Mouse (Mus musculus) erythroid progenitor cell, adult 5-6 weeks (primary cell): ENCODE results near the gene Pramef17. TPM values are rescaled to one million over a fixed set of nuclear protein-coding genes. Genes with fewer than 3 reads are reported as not detected.
"Not testable (repeated sequence)": the region's sequence is repeated elsewhere in the genome, so short reads cannot be mapped to it uniquely, and the experiment has no call there.

ENCODE experiments used
- ATAC-seq: replicated peaks from 2 replicates; pipeline ENCODE4 v1.8.0; 2016; ENCODE audit warnings: moderate number of reproducible peaks, mild to moderate bottlenecking, moderate TSS enrichment, inconsistent platforms; ENCODE audit not compliant: poor library complexity, low FRiP score, severe bottlenecking
- total RNA-seq, 2 experiments: library from RNA; stranded (forward) in 1 of 2; stranded (reverse) in 1 of 2; fragments of 150-400 nt in 1 of 2; fragments of 186-747, 209-891 nt in 1 of 2; gene quantifications; 2 replicates each; pipeline versions ENCODE4 v1.2.3 to v1.2.4; 2015 to 2017; ENCODE audit warnings: low replicate concordance in 2 of 2

The Pramef17 gene
- total RNA-seq (2015; ENCODE audit: low replicate concordance) (not detected in 2 replicates), total RNA-seq (2017; ENCODE audit: low replicate concordance) (not detected in 2 replicates)

DNA sequence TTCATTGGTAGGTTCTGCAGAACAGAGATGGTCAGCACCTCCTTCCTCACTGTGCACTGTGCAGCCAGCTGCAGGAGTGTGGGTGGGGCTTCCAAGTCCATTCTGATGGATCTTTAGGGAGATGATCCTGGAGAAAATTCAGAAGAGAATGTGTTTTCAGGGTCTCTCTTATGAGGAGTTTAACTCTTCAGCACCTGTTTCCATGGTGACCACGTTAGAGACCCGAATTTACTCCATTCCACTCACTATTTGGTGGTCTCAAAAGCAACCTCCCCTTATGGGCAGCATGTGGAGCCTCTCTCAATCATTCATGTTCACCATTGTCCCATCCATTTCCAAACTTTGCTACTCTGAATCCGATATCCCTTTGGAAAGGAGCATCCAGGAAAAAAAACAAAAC is at the start of gene Pramef17:
Gene Pramef17, minus strand, starts transcription at position 101 of the 400 bp plus-strand sequence.
- not testable (repeated sequence) for ATAC-seq

DNA sequence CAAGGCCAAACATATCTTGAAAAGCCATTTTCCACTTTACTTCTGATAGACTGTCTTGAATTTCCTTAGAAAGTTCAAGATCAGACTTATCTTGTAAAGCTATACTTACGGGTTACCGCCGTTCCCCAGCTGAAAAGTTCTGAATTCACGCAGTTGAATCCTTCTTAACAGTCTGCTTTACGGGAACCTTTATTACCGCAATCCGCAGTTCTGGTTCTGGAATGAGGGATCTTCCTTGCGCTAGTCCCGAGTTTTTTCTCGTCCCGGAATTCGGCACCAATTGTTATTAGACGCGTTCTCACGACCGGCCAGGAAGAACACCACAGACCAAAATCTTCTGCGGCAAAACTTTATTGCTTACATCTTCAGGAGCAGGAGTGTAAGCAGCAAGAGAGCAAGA is 6.0 kb downstream of the Pramef17 start:
- not testable (repeated sequence) for ATAC-seq

DNA sequence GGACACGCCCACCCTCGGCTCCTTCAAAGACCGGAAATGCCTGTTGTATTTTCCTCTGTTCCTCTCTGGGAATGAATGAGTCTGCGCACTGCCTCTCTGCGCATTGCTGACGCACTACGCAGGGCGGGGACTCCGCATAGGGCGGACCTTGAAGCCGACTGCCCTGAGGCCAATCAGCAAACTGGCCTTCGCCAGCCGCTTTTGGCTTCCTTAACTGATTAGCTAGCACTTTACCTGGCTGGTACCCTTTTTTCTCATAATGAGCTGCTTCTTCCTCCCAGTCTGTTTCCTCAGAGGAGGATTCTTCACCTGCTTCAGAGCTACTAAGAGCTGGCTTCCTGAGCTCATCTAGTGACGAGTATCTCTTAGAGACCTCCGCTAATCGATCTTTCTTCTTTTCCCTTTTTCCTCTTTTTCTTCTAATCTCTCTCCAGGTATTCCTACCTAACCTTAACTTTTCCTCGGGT is 6.7 kb downstream of the Pramef17 start:
- ATAC-seq: not testable (repeated sequence)

DNA sequence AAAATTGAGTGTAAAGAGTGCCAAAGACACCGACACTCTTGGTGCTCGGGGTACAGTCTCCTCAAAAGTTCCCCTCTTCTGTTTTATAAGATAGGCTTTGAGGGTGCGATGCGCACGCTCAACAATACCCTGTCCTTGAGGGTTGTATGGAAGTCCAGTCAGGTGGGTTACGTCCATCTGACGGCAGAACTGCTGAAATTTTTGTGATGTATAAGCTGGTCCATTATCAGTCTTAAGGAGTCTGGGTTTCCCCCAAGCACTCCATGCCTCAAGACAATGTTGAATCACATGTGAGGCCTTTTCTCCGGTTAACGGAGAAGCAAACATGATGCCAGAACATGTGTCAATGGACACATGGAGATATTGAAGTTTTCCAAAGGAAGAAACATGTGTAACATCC is 8.4 kb downstream of the Pramef17 start:
- ATAC-seq: not testable (repeated sequence)

DNA sequence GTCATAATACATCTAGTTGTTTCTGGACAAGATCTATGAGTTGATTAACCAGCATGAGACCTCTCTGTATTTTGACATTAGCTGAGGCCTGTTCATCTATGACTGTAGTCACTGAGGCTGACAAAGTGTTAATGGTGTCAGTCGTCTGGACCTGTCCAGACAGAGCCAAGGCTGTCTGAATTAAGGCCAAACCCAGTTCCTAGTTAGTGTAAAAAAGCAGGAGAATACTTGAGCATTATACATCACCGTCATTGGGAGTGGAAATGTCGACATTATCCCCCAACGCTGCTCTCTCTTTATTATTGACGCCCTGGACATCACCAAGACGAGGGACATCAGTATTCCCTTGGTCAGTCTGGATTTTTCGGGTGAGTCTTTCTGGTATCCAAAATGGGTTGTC is 9.0 kb downstream of the Pramef17 start:
- ATAC-seq: not testable (repeated sequence)

DNA sequence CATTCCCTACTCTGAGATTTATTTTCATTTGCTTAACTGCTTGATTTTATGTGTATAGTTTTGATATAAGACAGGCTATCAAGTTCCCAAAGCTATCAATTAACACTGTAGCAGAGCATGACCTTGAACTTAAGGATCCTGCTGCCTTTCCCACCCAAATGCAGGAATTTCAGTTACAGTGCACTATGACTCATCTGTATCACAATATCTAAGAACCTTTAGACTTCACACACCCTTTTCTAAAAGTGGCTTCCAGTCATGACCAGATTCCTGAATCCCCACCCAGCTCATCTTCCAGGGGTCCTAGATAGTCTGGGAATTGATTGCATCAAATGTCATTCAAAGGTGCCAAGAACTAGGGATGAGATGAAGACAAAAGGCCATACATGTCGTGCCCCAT is 10.7 kb downstream of the Pramef17 start:
- not testable (repeated sequence) for ATAC-seq

DNA sequence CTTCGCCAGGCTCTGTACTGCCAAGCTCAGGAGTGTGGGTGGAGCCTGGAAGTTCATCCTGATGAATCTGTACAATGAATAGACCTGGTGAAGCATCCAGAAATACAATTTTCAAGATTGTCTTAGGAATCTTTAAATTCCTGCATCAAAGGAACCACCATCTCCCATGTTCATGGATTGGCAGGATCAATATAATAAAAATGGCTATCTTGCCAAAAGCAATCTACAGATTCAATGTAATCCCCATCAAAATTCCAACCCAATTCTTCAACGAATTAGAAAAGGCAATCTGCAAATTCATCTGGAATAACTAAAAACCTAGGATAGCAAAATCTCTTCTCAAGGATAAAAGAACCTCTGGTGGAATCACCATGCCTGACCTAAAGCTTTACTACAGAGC is 27.3 kb downstream of the Pramef17 start, which contains the start of gene Gm13101:
Gene Gm13101, minus strand, starts transcription at position 101 of the 400 bp plus-strand sequence.
- ATAC-seq: not testable (repeated sequence)

DNA sequence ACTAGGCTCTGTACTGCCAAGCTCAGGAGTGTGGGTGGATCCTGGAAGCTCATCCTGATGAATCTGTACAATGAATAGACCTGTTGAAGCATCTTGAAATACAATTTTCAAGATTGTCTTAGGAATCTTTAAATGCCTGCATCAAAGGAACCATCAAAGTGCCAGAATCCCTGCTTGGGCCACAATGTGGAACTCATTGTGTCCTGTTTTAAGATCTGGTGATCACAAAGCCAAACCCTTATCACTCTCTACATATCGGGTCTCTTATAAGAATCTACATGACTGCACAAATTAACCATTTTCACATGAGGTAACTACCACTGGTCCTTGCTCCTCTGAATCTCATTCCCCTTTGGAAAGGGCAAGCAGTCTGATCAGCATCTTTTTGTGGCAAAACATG is 43.3 kb downstream of the Pramef17 start, which contains the start of gene Pramef25:
Gene Pramef25, minus strand, starts transcription at position 101 of the 400 bp plus-strand sequence.
- not testable (repeated sequence) for ATAC-seq

Other genes starting within 250 kb of the Pramef17 start
- gene Gm13023, start 205.0 kb downstream of the Pramef17 start, total RNA-seq (2015; ENCODE audit: low replicate concordance): not detected in 2 replicates
- gene Gm13023, start 205.0 kb downstream of the Pramef17 start, total RNA-seq (2017; ENCODE audit: low replicate concordance): not detected in 2 replicates
- gene Gm13084, start 178.3 kb downstream of the Pramef17 start, total RNA-seq (2015; ENCODE audit: low replicate concordance): not detected in 2 replicates
- not detected in 2 replicates for gene Gm13084, start 178.3 kb downstream of the Pramef17 start, total RNA-seq (2017; ENCODE audit: low replicate concordance)
- gene Gm13103, start 147.9 kb downstream of the Pramef17 start, total RNA-seq (2015; ENCODE audit: low replicate concordance): not detected in 2 replicates
- gene Gm13103, start 147.9 kb downstream of the Pramef17 start, total RNA-seq (2017; ENCODE audit: low replicate concordance): not detected in 2 replicates
- gene Pramef6, start 94.0 kb downstream of the Pramef17 start, total RNA-seq (2015; ENCODE audit: low replicate concordance): not detected in 2 replicates
- not detected in 2 replicates for gene Pramef6, start 94.0 kb downstream of the Pramef17 start, total RNA-seq (2017; ENCODE audit: low replicate concordance)
- gene Pramef25, start 43.4 kb downstream of the Pramef17 start, total RNA-seq (2015; ENCODE audit: low replicate concordance): not detected in 2 replicates
- not detected in 2 replicates for gene Pramef25, start 43.4 kb downstream of the Pramef17 start, total RNA-seq (2017; ENCODE audit: low replicate concordance)
- not detected in 2 replicates for gene Gm13101, start 27.4 kb downstream of the Pramef17 start, total RNA-seq (2015; ENCODE audit: low replicate concordance)
- not detected in 2 replicates for gene Gm13101, start 27.4 kb downstream of the Pramef17 start, total RNA-seq (2017; ENCODE audit: low replicate concordance)
- not detected in 2 replicates for gene Pramel4, start 64.8 kb upstream of the Pramef17 start, total RNA-seq (2015; ENCODE audit: low replicate concordance)
- gene Pramel4, start 64.8 kb upstream of the Pramef17 start, total RNA-seq (2017; ENCODE audit: low replicate concordance): not detected in 2 replicates
- not detected in 2 replicates for gene Gm13102, start 112.1 kb upstream of the Pramef17 start, total RNA-seq (2015; ENCODE audit: low replicate concordance)
- not detected in 2 replicates for gene Gm13102, start 112.1 kb upstream of the Pramef17 start, total RNA-seq (2017; ENCODE audit: low replicate concordance)
- not detected in 2 replicates for gene Oog3, start 168.3 kb upstream of the Pramef17 start, total RNA-seq (2015; ENCODE audit: low replicate concordance)
- not detected in 2 replicates for gene Oog3, start 168.3 kb upstream of the Pramef17 start, total RNA-seq (2017; ENCODE audit: low replicate concordance)
- gene Oog2, start 196.3 kb upstream of the Pramef17 start, total RNA-seq (2015; ENCODE audit: low replicate concordance): not detected in 2 replicates
- gene Oog2, start 196.3 kb upstream of the Pramef17 start, total RNA-seq (2017; ENCODE audit: low replicate concordance): not detected in 2 replicates
- not detected in 2 replicates for gene C87977, start 218.9 kb upstream of the Pramef17 start, total RNA-seq (2015; ENCODE audit: low replicate concordance)
- gene C87977, start 218.9 kb upstream of the Pramef17 start, total RNA-seq (2017; ENCODE audit: low replicate concordance): not detected in 2 replicates